ENCODE assay signal across 8 mouse cellular contexts in genomic region chr1:21411331-21412196, GRCm38 (mm10). TPM values are rescaled to one million over a fixed set of nuclear protein-coding genes. Genes with fewer than 3 reads are reported as not detected.
A peak's percentile ranks its signal among the peaks of the same experiment; 100 is the strongest.
DNase-seq lines count a peak whose midpoint lies in the region; ATAC-seq and TF ChIP-seq lines count a peak whose summit lies in the region.

No protein-coding gene starts in this region.

- peak; percentile 46; the same call in 1 of the 2 replicates for ATAC-seq in intestine, embryonic 16.5 days
- ATAC-seq in midbrain, embryonic 12.5 days (ENCODE audit: low FRiP score, low read depth): peak; percentile 76

- no peaks in the 10 kb centered on the region for H3K4me1 ChIP-seq in intestine, embryonic 16.5 days (ENCODE audit: control insufficient read depth, insufficient read depth, low read length)
- no peaks in the 10 kb centered on the region for H3K4me1 ChIP-seq in midbrain, embryonic 12.5 days

- no peaks in the 10 kb centered on the region for H3K9me3 ChIP-seq in intestine, embryonic 16.5 days (ENCODE audit: control insufficient read depth, low read length)
- H3K9me3 ChIP-seq in midbrain, embryonic 12.5 days: no peaks in the 10 kb centered on the region

- H3K4me3 ChIP-seq in gastrocnemius, adult 2 months: peak overlapping the region; percentile 51
- no peak overlapping the region for H3K4me3 ChIP-seq in intestine, embryonic 16.5 days (ENCODE audit: low read length)
- H3K4me3 ChIP-seq in midbrain, embryonic 12.5 days: no peak overlapping the region

- intact Hi-C loops in gastrocnemius, adult 2 months (cut with DNase I): loop anchor here (5.0 kb wide), 1 partner anchor 856 kb away; no protein-coding TSS in a partner anchor

- H3K27me3 ChIP-seq in intestine, embryonic 16.5 days (replicated peaks; ENCODE audit: control insufficient read depth, insufficient read depth, low read length): no peaks in the 10 kb centered on the region
- no peaks in the 10 kb centered on the region for H3K27me3 ChIP-seq in midbrain, embryonic 12.5 days

- H3K4me2 ChIP-seq in intestine, embryonic 16.5 days (ENCODE audit: low read depth, low read length): no peak overlapping the region
- H3K4me2 ChIP-seq in midbrain, embryonic 12.5 days (replicated peaks): no peak overlapping the region

- H3K36me3 ChIP-seq in intestine, embryonic 16.5 days (ENCODE audit: control insufficient read depth, insufficient read depth, low read length): no peaks in the 10 kb centered on the region
- no peaks in the 10 kb centered on the region for H3K36me3 ChIP-seq in midbrain, embryonic 12.5 days

- TF ChIP-seq CTCF in gastrocnemius, adult 2 months (IDR thresholded peaks at IDR 0.05): peak; percentile 90; the same call in 1 of the 2 replicates

- H3K27ac ChIP-seq in gastrocnemius, adult 2 months: peak overlapping the region; percentile 50
- H3K27ac ChIP-seq in intestine, embryonic 16.5 days (ENCODE audit: low read length): no peak overlapping the region
- H3K27ac ChIP-seq in midbrain, embryonic 12.5 days (replicated peaks): no peak overlapping the region

- peak; percentile 22 for DNase-seq in urinary bladder, postnatal 14 days (ENCODE audit: low spot score)
- DNase-seq in urinary bladder, postnatal 4 days (ENCODE audit: low spot score in 2 of 2): no peak
- peak; percentile 57 to 86 for DNase-seq in cerebellum, postnatal 4 days (ENCODE audit: low spot score in 2 of 2)
- DNase-seq in gastrocnemius, adult 2 months: peak; percentile 56
- peak; percentile 50 to 83 for DNase-seq in left cerebral cortex, adult 8-10 months (ENCODE audit: low spot score in 2 of 2)
- DNase-seq in skeletal muscle tissue, adult 2 months (ENCODE audit: low read depth, low spot score): peak; percentile 48

- WGBS in intestine, embryonic 16.5 days: 54% methylated on average over 18 of the region's 18 CpGs
- 58% methylated on average over 18 of the region's 18 CpGs for WGBS in midbrain, embryonic 12.5 days

- no peak overlapping the region for H3K9ac ChIP-seq in intestine, embryonic 16.5 days (ENCODE audit: low read depth, low read length)
- H3K9ac ChIP-seq in midbrain, embryonic 12.5 days (replicated peaks): no peak overlapping the region

RNA-seq across cellular contexts. Expression of gene Khdc1b, which starts 28.2 kb away (rescaled TPM):
- not detected for total RNA-seq in gastrocnemius, adult 2 months (2021)
- polyA plus RNA-seq in intestine, embryonic 16.5 days (2015; fragmentation: Nextera tagmentation; extraction: Ambion mirVana): 0.10 TPM in 1 of 2 replicates, not detected in the other
- total RNA-seq in left cerebral cortex, adult 8-10 months (2022): not detected
- 0.15 and 0.24 TPM in 2 replicates for polyA plus RNA-seq in midbrain, embryonic 12.5 days (2016; fragmentation: Nextera tagmentation; extraction: Ambion mirVana)

RNA-seq across cellular contexts. Expression of gene Khdc1c, which starts 43.4 kb away (rescaled TPM):
- total RNA-seq in gastrocnemius, adult 2 months (2021): not detected
- not detected in 2 replicates for polyA plus RNA-seq in intestine, embryonic 16.5 days (2015; fragmentation: Nextera tagmentation; extraction: Ambion mirVana)
- not detected for total RNA-seq in left cerebral cortex, adult 8-10 months (2022)
- not detected in 2 replicates for polyA plus RNA-seq in midbrain, embryonic 12.5 days (2016; fragmentation: Nextera tagmentation; extraction: Ambion mirVana)

Comparison
In these comparisons a context has a peak if more than half of its experiments do, and no peak if none do; other contexts are left out.
1. DNase-seq: peak in urinary bladder, postnatal 14 days (single experiment), cerebellum, postnatal 4 days (2 of 2), gastrocnemius, adult 2 months (single experiment), left cerebral cortex, adult 8-10 months (2 of 2) and skeletal muscle tissue, adult 2 months (single experiment); none in urinary bladder, postnatal 4 days (0 of 2).